Mouse (Mus musculus): ENCODE measurements around the gene Zfp143.

- TF ChIP-seq CTCF (IDR thresholded peaks at IDR 0.05; ENCODE audit: insufficient read depth, low read length): no peak
- no peak for TF ChIP-seq POLR2A (IDR thresholded peaks at IDR 0.05; ENCODE audit: borderline replicate concordance, extremely low read depth, low read depth, low read length)
Measured at GRCm38 (mm10) chr7:110059092-110059785, 1.8 kb upstream of the Zfp143 start.
